Mouse (Mus musculus): ENCODE results near the gene Gtf2a1.
A peak's percentile ranks its signal among the peaks of the same experiment; 100 is the strongest.
"Not testable (repeated sequence)": the region's sequence is repeated elsewhere in the genome, so short reads cannot be mapped to it uniquely, and the experiment has no call there.

Gtf2a1 gene

DNA sequence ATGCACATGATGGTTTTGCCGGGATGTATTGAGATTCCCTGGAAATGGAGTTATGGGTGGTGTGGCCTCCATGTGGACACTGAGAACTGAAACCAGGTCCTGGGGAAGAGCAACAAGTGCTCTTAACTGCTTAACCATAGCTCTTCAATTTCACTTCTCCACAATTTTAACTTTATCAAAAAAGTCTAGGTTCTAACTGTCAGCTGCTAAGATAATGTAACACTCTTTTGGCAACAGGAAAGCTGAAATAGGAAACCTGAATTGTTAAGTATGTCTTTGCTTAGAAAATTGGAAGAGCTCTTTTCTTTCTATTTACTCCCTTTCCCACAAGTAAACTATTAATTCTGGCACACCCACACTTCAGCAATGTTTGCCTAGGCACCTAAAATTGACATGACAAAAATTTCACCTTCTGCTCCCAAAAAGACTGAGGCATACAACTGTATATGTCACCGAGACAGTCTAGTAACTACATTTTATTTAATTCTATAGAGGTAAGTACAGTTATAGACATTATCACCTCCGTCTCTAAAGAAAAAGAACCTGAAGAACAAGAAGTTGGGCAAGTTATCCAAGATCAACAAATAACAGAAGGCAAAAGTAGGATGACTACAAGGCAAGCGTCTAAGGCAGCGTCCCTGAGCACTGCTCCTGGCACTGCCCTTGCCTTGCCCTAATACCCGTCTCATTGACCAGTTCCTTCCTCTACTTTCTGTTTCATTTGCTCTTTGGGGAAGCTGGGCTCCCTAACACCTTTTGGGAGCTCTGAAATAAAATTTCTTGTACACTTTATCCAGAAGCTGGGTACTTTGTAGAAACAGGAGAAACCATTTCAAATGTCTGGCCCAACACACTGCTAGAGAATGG is 8.8 kb downstream of the Gtf2a1 start:
- no peak for DNase-seq (ENCODE audit: low spot score in 2 of 2)

DNA sequence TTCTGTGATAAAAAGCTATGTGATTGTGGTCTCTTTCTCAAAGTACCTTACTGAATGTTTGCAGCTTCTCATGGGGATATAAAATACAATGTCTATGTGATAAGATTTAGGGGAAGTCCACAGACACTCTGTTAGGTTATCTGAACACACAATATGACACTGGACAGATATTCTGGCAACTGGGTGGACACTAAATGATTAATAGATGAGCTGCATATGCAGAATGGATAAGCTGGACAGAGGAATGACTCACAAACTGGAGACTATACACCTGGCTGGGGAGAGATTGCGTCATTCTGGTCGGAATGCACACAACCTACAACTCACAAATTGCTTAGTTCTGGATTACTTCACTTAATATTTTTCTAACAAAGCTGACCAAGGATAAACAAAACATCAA is 10.6 kb downstream of the Gtf2a1 start:
- DNase-seq (ENCODE audit: low spot score in 2 of 2) = no peak

DNA sequence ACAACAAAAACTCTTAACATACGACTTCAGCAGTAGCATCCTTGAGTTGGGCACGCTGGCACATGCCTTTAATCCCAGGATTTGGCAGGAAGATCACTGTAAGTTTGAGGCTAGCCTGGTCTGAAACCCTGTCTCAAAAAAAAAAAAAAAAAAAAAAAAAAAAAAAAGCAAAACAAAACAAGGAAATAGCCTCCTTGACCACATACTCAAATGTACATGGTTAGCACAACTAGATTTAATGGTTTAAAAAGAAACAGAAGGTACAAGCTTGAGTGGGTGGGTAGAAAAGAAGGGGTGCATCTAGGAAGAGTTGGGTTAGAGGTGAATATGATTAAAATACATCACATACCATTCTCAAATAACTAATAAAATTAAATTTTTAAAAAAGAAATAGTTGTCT is 18.6 kb downstream of the Gtf2a1 start:
- no peak for DNase-seq (ENCODE audit: low spot score in 2 of 2)

DNA sequence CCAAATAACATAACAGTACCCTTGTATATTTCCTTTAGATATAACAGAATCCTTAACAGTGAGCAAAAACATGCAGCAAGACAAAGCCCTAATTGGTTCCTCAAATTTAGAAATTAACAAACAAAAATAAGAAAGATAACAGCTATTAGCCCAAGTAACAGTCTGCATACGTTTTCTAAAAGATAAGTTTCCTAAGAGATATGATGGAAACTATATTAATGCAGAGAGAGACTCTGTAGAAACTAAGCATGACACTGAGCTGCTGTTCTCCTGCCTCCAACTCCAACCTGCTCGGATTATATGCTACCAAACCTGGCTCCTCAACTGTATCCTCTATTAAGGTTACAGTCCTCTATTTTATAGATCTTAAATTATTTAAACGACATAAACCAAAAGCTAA is 21.0 kb downstream of the Gtf2a1 start:
- DNase-seq (ENCODE audit: low spot score in 2 of 2) = no peak

GRCm38 (mm10) chr12:91567145-91567544 is 23.1 kb downstream of the Gtf2a1 start:
- DNase-seq (ENCODE audit: low spot score in 2 of 2) = no peak

DNA sequence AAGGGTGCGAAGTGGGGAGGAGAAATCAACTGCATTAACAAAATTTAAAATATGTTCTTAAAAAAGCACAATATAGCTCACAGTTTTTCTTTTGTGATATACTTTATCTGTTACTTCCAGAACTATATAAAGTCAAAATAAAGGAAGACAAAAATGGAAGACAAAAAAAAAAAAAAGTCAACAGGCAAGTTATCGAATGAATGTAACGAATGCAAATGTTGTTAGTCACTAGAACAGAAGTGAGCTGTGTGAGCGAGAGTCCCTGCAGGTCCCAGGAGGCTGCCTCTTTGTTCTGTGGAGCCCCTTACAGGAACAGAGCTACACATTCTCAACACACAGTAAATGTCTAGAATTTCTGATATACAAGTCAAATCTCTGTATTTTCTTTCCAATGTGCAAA is 32.1 kb downstream of the Gtf2a1 start:
- not testable (repeated sequence) for DNase-seq (ENCODE audit: low spot score in 2 of 2)

- DNase-seq (ENCODE audit: low spot score in 2 of 2) = not testable (repeated sequence)
Measured at GRCm38 (mm10) chr12:91557358-91558005, 32.8 kb downstream of the Gtf2a1 start.

- no peak for DNase-seq (ENCODE audit: low spot score in 2 of 2)
Measured at GRCm38 (mm10) chr12:91551773-91552526, 38.3 kb downstream of the Gtf2a1 start.

DNA sequence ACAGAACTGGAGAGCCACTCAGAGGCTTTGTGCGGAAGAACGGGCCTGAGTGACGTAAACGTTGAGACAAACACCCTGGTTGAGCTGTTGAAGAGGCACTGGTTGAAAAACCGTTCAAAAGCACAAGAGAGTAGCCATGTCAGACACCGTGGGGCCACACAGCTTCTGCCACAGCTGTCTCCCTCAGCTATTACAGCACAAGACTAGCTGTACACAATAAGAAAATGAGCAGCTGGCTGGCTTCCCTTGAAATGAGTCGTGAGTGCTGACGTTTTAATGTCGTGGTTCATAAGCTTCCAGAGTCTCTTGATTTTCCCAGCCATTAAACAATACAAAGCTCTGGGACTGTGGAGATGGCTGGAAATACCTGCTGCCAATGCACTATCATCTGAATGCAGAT is 40.8 kb downstream of the Gtf2a1 start:
- no peak for DNase-seq (ENCODE audit: low spot score in 2 of 2)

DNA sequence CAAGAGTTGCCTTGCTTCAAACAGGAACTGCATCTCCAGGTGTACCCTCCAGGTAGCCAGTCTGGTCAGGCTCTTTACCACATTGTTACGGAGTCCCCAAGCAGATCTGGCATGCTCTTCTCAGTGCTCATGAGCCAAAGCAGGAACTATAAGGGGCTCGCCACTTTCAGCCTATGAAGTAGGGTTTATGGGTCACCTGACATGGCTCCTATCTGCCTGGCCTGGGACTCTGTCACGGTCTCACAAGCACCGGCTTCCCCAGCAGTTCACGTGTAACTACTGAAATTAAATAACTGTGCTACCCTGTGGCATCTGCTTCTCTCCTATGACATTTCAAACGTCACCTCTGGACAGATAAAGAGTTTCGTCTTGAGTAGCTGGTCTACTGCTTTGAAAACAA is 50.1 kb downstream of the Gtf2a1 start:
- no peak for DNase-seq (ENCODE audit: low spot score in 2 of 2)

GRCm38 (mm10) chr12:91534514-91534913 is 55.8 kb downstream of the Gtf2a1 start:
- no peak for DNase-seq (ENCODE audit: low spot score in 2 of 2)

GRCm38 (mm10) chr12:91523626-91524025 is 66.7 kb downstream of the Gtf2a1 start:
- DNase-seq (ENCODE audit: low spot score in 2 of 2) = peak; percentile 5 to 26

DNA sequence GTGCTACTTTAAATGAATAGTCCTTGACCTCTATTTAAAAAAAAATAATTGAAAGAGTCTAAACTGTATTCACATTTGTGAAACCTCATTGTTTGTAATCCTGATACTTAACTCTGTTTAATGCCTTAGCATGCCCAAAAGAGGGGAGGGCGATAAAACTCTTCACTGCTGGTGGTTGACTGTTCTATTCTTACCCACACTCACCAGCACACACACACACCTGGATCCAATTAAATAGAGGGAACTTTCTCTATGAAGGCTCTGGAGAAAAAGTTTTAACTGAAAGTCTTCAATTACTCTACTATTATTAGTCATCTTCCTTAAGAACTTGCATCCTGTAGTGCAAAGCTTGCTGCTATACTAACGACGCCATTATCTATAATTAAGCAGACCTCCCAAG is 72.5 kb downstream of the Gtf2a1 start:
- no peak for DNase-seq (ENCODE audit: low spot score in 2 of 2)

GRCm38 (mm10) chr12:91513980-91514379 is 76.3 kb downstream of the Gtf2a1 start:
- DNase-seq (ENCODE audit: low spot score in 2 of 2) = no peak

- DNase-seq (ENCODE audit: low spot score in 2 of 2) = no peak
Measured at GRCm38 (mm10) chr12:91511766-91512165, 78.5 kb downstream of the Gtf2a1 start.
